Mouse (Mus musculus) CD4-positive naive resting alpha-beta T cell, adult 76 days (primary cell): ENCODE data around the gene Fzd4. TPM values are rescaled to one million over a fixed set of nuclear protein-coding genes. Genes with fewer than 3 reads are reported as not detected.

Experiments
- total RNA-seq: library from RNA; stranded (reverse); gene quantifications from one replicate; pipeline ENCODE4 v1.2.4, GENCODE M21; 2023

Gene Fzd4
- total RNA-seq: 0.18 TPM

DNA sequence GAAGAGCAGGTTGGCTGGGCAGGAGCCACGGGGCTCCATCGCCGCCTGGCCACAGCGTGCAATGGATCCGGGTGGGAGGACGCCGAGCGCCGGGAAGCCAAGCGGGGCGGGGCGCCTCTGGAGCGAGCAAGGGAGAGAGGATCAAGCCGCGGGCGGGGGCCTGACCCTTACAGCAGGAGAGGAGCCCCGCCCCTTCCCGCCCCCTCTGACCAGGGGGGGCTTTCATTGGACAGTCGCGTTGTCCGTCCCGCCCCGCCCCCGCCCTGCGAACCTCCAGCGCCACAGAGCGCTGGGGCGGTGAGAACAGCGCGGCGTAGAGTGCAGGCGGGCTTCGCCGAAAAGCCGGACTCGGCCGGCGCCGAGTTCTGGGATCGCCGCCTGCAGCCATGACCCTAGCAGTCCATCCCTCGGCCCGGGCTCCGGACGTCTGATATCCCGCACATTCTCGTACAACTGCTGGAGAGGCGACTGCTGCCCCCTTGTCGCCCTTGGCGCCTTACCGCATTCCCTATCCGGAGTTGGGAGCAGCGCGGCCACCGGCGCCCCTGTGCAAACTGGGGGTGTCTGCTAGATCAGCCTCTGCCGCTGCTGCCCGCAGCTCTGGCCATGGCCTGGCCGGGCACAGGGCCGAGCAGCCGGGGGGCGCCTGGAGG lies at the start of gene Fzd4, which contains the start of gene Tmem135:
Gene Fzd4 (plus strand): TSS at position 275 of the 653 bp plus-strand sequence.
Gene Tmem135 (minus strand): TSS at position 142 of the 653 bp plus-strand sequence.

Other genes starting within 250 kb of the Fzd4 start
- 55.3 TPM for gene Tmem135, start 133 bp upstream of the Fzd4 start, total RNA-seq
- gene Prss23, start 122.8 kb downstream of the Fzd4 start, total RNA-seq: not detected
- not detected for gene Me3, start 228.0 kb downstream of the Fzd4 start, total RNA-seq